In the genomic region with DNA sequence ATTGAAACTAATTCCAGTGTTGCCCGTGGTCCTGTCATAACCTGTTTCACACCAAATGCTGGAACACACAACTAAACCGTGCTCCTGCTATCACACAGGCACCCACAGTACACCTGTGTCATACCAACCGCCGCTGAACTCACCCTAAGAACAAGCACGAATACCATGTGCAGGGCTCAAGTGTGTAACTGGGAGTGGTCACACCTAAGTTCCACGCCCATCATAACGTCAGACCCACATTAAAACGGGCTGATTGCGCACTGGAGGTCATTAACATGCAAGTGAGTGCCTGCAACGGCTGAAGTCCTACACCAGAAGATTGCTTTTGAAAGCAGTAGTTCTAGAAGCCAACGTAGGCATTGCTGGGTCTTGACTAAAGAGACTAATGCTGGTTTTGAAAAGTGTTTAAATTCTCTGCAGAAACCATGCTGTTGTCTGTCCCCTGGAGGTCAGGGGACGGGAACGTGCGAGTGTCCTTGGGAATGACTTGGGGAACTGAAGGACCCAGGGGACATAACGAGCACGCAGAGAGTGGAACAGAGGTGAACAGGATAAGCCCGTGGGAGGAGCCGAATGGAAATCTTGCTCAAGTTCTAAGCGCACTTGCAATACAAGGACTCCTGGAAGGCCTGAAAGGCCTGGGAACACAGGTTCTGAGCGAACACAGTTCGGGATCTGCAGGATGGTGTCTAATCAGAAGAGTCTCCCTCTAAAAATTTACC, we compare ENCODE assay signal across 19 mouse cellular contexts. TPM values are rescaled to one million over a fixed set of nuclear protein-coding genes. Genes with fewer than 3 reads are reported as not detected.
DNase-seq lines count a peak whose midpoint lies in the region; ATAC-seq lines count a peak whose summit lies in the region.
"Had no signal": no experiment of that assay in that cellular context is flagged by ENCODE, and none has a peak within 500 bp of the region (broad histone marks: within the 10 kb centered on the region; RNA-seq: fewer than 3 reads in every experiment).

No protein-coding gene starts in this region.

- no peaks in the 10 kb centered on the region for H3K36me3 ChIP-seq in midbrain, embryonic 11.5 days (ENCODE audit: control insufficient read depth, insufficient read depth, low read length)
- H3K36me3 ChIP-seq: embryonic facial prominence, embryonic 12.5 days; heart, embryonic 13.5 days; hindbrain, embryonic 12.5 days; liver, embryonic 12.5 days; neural tube, embryonic 15.5 days had no signal

- no peaks in the 10 kb centered on the region for H3K9me3 ChIP-seq in midbrain, embryonic 11.5 days (ENCODE audit: control insufficient read depth, low read length)
- H3K9me3 ChIP-seq: embryonic facial prominence, embryonic 12.5 days; forebrain, embryonic 13.5 days; heart, embryonic 13.5 days; hindbrain, embryonic 12.5 days; liver, embryonic 12.5 days; neural tube, embryonic 15.5 days had no signal

- H3K4me3 ChIP-seq in midbrain, embryonic 11.5 days (ENCODE audit: low read depth, low read length), result no peak overlapping the region
- H3K4me3 ChIP-seq: embryonic facial prominence, embryonic 12.5 days; forebrain, embryonic 13.5 days; heart, embryonic 13.5 days; hindbrain, embryonic 12.5 days; liver, embryonic 12.5 days; neural tube, embryonic 15.5 days had no signal

- no peak overlapping the region for H3K27ac ChIP-seq in midbrain, embryonic 11.5 days (ENCODE audit: low read depth, low read length)
- H3K27ac ChIP-seq: embryonic facial prominence, embryonic 12.5 days; forebrain, embryonic 13.5 days; heart, embryonic 13.5 days; hindbrain, embryonic 12.5 days; liver, embryonic 12.5 days; neural tube, embryonic 15.5 days had no signal

- no peak for ATAC-seq in midbrain, embryonic 11.5 days (ENCODE audit: low FRiP score)
- ATAC-seq: liver, embryonic 12.5 days had no signal

- 89% methylated on average over 21 of the region's 21 CpGs for WGBS in midbrain, embryonic 11.5 days

- no peak overlapping the region for H3K9ac ChIP-seq in midbrain, embryonic 11.5 days (ENCODE audit: low read length)
- H3K9ac ChIP-seq: embryonic facial prominence, embryonic 12.5 days; forebrain, embryonic 13.5 days; heart, embryonic 13.5 days; hindbrain, embryonic 12.5 days; liver, embryonic 12.5 days; neural tube, embryonic 15.5 days had no signal

- no peak overlapping the region for H3K4me2 ChIP-seq in midbrain, embryonic 11.5 days
- H3K4me2 ChIP-seq: embryonic facial prominence, embryonic 12.5 days; forebrain, embryonic 13.5 days; heart, embryonic 13.5 days; hindbrain, embryonic 12.5 days; liver, embryonic 12.5 days; neural tube, embryonic 15.5 days had no signal

- peak; percentile 59 for DNase-seq in adrenal gland, postnatal 10 days
- no peak for DNase-seq in adrenal gland, adult 8-10 months
- DNase-seq in adrenal gland, postnatal 14 days, result peak; percentile 60
- DNase-seq in kidney, postnatal 14 days, result peak; percentile 51
- DNase-seq in lung, postnatal 25 days (ENCODE audit: low spot score), result peak; percentile 54
- no peak for DNase-seq in thymus, postnatal 25 days
- DNase-seq in midbrain, embryonic 11.5 days (ENCODE audit: low spot score, missing footprints), result no peak
- no peak for DNase-seq in spleen, postnatal 14 days (ENCODE audit: low spot score in 2 of 2)
- DNase-seq: cerebellum, postnatal 14 days; gastrocnemius, postnatal 10 days; right cerebral cortex, postnatal 4 days; thymus, adult 18-20 months had no signal

- H3K4me1 ChIP-seq in midbrain, embryonic 11.5 days (ENCODE audit: control insufficient read depth, insufficient read depth, low read length), result no peaks in the 10 kb centered on the region; the same call in 1 of the 2 replicates
- H3K4me1 ChIP-seq: neural tube, embryonic 15.5 days had no signal

- no peaks in the 10 kb centered on the region; the same call in 1 of the 2 replicates for H3K27me3 ChIP-seq in midbrain, embryonic 11.5 days (ENCODE audit: control insufficient read depth, insufficient read depth, low read length)
- H3K27me3 ChIP-seq: embryonic facial prominence, embryonic 12.5 days; heart, embryonic 13.5 days; hindbrain, embryonic 12.5 days; liver, embryonic 12.5 days; neural tube, embryonic 15.5 days had no signal

RNA-seq across cellular contexts. Expression of a gene that starts 22.9 kb away (rescaled TPM):
- total RNA-seq in adrenal gland, postnatal 10 days (2021), result 10 to 100 TPM; 23.7 to 30.8 TPM
- total RNA-seq in adrenal gland, adult 8-10 months (2022), result 10 to 100 TPM; 15.1 to 41.9 (median 31.5) TPM
- total RNA-seq in adrenal gland, postnatal 14 days (2021), result 19.5 and 25.9 TPM in 2 replicates
- polyA plus RNA-seq in midbrain, embryonic 11.5 days (2014; fragmentation: Nextera tagmentation; extraction: Ambion mirVana), result 6.7 and 7.7 TPM in 2 replicates
- total RNA-seq: monocyte, adult 5-6 weeks had no signal

Comparison
In these comparisons a context has a peak if more than half of its experiments do, and no peak if none do; other contexts are left out.
1. DNase-seq: peak in adrenal gland, postnatal 10 days (single experiment), adrenal gland, postnatal 14 days (single experiment), kidney, postnatal 14 days (single experiment) and lung, postnatal 25 days (single experiment); none in adrenal gland, adult 8-10 months (single experiment), thymus, postnatal 25 days (single experiment), midbrain, embryonic 11.5 days (single experiment) and spleen, postnatal 14 days (0 of 2).